Mouse (Mus musculus) spleen, adult 2 months (tissue): ENCODE measurements around the gene Papss2. TPM values are rescaled to one million over a fixed set of nuclear protein-coding genes. Genes with fewer than 3 reads are reported as not detected.

ENCODE experiments used
- DNase-seq, 2 experiments: peaks; one replicate each; pipeline versions ENCODE4 v3.0.0 to v3.0.0-alpha.2; 2012 to 2021; ENCODE audit warnings: low spot score in 2 of 2, low read depth in 1 of 2
- H3K27ac ChIP-seq: fragments of 200-500 bp; 2 replicates; pipeline ENCODE4 v1.5.1; 2012; ENCODE audit warnings: low read length, inconsistent platforms; ENCODE audit not compliant: insufficient read depth
- H3K27me3 ChIP-seq: fragments of 200-500 bp; 2 replicates; pipeline ENCODE4 v1.6.1; 2012; ENCODE audit warnings: mild to moderate bottlenecking, moderate library complexity, low read length, inconsistent platforms; ENCODE audit not compliant: control insufficient read depth, insufficient read depth
- H3K36me3 ChIP-seq: fragments of 200-500 bp; 2 replicates; pipeline ENCODE4 v1.6.1; 2012; ENCODE audit warnings: mild to moderate bottlenecking, low read length, inconsistent platforms; ENCODE audit not compliant: control insufficient read depth, insufficient read depth
- H3K4me1 ChIP-seq: fragments of 200-500 bp; 2 replicates; pipeline ENCODE4 v1.6.1; 2011; ENCODE audit warnings: inconsistent platforms; ENCODE audit not compliant: control insufficient read depth, insufficient read depth, insufficient read length
- H3K4me3 ChIP-seq: fragments of 200-500 bp; 2 replicates; pipeline ENCODE4 v1.5.1; 2011; ENCODE audit warnings: mild to moderate bottlenecking, inconsistent platforms; ENCODE audit not compliant: insufficient read depth, insufficient read length; ENCODE audit errors: extremely low read depth
- CTCF ChIP-seq: fragments of 200-500 bp; IDR thresholded peaks from 2 replicates; pipeline ENCODE4 v1.5.1; 2011; ENCODE audit warnings: mild to moderate bottlenecking, inconsistent platforms; ENCODE audit not compliant: insufficient read depth, insufficient read length, insufficient replicate concordance; ENCODE audit errors: extremely low read depth
- POLR2A ChIP-seq: fragments of 200-500 bp; IDR thresholded peaks from 2 replicates; pipeline ENCODE4 v1.6.1; 2011; ENCODE audit warnings: low read depth, low read length, inconsistent platforms
- WGBS: fragments of 180-500 bp; shearing (Covaris S2); methylation state at CpG from one replicate; pipeline ENCODE4 v1.1.7; 2018; 5-methylcytosine and 5-hydroxymethylcytosine counted together
- polyA plus RNA-seq: library from polyadenylated mRNA; depleted of rRNA; stranded (reverse); fragments of >200 nt; gene quantifications from 2 replicates; pipeline ENCODE4 v1.2.3, GENCODE M21; 2012

Papss2 gene
- polyA plus RNA-seq, 1 experiment = 1.8 TPM

DNA sequence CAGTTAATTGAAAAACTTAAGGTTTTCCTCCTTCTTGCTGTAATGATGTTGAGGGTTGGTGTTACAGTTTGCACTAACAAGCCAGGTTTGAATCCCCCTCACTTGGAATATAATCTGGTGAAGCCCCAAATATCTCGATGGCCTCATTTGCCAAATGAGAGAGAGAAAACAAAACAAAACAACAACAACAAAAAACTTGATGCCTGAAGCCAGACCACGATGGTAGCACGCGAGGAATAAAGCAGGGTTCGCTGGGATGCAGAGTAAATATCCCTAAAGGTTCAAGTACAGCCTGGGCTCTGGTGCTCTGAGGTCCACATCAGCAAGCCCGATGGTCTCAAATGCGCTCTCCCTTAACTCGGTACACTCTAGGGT lies 472 bp upstream of the Papss2 start:
- 36% methylated on average over 8 of the region's 8 CpGs for WGBS
- no peak for DNase-seq
- Histone ChIP-seq H3K36me3 (no peaks in the 10 kb centered on the region), H3K27ac (no peak overlapping the region), H3K4me1 (peaks cover 2% of the 10 kb centered on the region; the same call in 1 of the 2 replicates), H3K27me3 (peaks cover 10% of the 10 kb centered on the region), H3K4me3 (peak overlapping the region; percentile 57)
- TF ChIP-seq POLR2A (no peak), CTCF (no peak)

DNA sequence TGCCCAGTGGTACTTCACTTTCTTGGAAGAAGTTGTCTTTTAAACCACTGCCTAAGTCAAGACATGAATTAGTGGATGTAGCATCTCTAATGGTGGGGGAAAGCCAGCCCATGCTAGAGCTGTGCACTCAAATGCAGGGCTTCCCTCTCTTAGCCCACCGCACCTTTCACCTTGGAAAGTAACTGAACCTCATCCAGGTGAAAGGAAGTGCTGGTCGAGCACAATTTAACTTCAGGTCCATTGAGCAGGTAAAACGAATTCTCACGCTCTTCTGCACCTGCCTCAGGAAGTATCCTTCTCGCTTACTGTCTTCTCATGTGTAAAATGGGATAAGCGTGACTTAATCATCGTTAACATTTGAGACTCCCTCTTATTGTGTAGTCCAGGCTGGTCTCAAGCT lies 3.4 kb downstream of the Papss2 start:
- H3K4me1 ChIP-seq = peaks cover 2% of the 10 kb centered on the region; the same call in 1 of the 2 replicates
- peaks cover 10% of the 10 kb centered on the region for H3K27me3 ChIP-seq
- 88% methylated on average over 7 of the region's 7 CpGs for WGBS
- no peaks in the 10 kb centered on the region for H3K36me3 ChIP-seq
- TF ChIP-seq POLR2A (no peak), CTCF (no peak)
- DNase-seq = no peak
- no peak overlapping the region for H3K27ac ChIP-seq
- H3K4me3 ChIP-seq = no peak overlapping the region

DNA sequence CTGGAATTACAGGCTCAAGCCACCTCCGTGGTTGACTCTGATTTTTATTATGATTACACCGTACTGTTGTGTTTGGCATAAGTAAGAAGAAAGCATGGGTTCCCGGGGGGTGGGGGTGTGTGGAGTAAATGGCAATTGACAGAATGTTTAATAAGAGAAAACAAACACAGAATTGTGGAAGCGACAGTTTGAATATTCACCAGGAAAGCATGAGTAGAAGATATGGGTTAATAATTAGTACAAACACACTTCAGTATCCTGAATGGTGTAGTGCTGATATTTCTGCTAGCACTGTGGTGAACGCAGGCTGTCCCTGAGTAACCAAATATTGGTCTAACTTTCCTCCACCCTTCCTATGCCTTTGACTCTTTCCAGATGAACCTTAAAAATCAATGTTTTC lies 3.8 kb downstream of the Papss2 start:
- H3K36me3 ChIP-seq = no peaks in the 10 kb centered on the region
- H3K4me1 ChIP-seq = peaks cover 2% of the 10 kb centered on the region; the same call in 1 of the 2 replicates
- TF ChIP-seq CTCF (no peak), POLR2A (no peak)
- WGBS = 83% methylated on average over 5 of the region's 5 CpGs
- no peak overlapping the region for H3K27ac ChIP-seq
- peaks cover 10% of the 10 kb centered on the region for H3K27me3 ChIP-seq
- no peak for DNase-seq
- no peak overlapping the region for H3K4me3 ChIP-seq

DNA sequence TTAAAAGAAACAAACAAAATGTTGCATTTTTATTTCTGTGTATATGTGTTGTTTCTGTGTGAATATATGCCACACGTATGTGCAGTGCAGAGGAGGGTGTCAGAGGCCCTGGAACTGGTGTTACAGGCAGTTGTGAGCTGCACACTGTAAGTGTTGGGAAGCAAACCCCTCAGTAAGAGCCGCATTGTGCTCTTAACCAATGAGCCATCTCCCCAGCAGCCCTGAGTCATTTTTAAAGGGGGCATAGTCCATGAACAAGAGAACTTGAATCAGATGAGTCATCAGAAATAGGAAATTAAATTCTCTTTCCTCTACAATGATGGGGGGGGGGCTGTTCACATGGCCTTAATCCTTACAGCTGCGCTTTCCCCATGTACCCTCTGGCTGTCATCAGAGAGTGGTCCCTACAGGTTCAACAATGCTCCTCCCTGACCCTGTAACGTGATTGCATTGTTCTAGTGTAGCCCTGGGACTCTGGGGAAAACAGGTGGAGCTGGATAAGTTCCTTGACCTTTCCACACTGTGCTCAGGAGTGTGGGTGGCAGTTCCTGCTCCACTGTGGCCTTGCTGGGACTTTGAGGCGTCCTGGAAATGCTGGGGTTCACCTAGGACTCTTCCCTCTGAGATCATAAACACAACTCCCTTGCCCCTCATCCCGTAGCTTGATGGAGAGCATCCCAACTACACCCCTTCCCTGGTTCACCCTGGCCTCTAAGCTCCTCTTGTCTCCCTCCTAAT lies 5.6 kb downstream of the Papss2 start:
- TF ChIP-seq CTCF (no peak), POLR2A (no peak)
- no peak for DNase-seq
- 84% methylated on average over 6 of the region's 6 CpGs for WGBS

DNA sequence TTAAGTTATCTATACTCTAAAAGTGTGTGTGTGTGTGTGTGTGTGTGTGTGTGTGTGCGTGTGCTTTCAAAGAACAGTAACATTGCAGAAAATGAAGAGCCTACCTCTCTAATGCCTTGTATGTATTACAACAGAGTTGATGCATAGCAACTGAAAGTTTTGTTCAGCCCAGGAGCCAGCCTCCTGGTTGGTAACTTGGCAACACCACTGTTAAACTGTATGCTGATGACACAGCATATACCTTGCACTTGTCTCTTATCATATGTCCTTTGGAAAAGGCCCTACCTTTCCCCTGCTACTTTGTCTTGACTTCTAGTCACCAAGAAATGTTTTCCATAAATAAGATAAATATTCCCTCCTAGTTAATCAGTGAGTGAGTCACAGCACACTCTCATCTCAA lies 7.9 kb downstream of the Papss2 start:
- TF ChIP-seq CTCF (no peak), POLR2A (no peak)
- Histone ChIP-seq H3K4me1 (no peaks in the 10 kb centered on the region), H3K27me3 (no peaks in the 10 kb centered on the region), H3K36me3 (no peaks in the 10 kb centered on the region), H3K27ac (no peak overlapping the region), H3K4me3 (no peak overlapping the region)
- no peak for DNase-seq
- 88% methylated on average over 1 of the region's 1 CpGs for WGBS

More for the DNA sequence above, 5.6 kb downstream of the Papss2 start:
- Histone ChIP-seq H3K27me3 (no peaks in the 10 kb centered on the region), H3K4me1 (no peaks in the 10 kb centered on the region), H3K4me3 (no peak overlapping the region), H3K27ac (no peak overlapping the region), H3K36me3 (no peaks in the 10 kb centered on the region)

DNA sequence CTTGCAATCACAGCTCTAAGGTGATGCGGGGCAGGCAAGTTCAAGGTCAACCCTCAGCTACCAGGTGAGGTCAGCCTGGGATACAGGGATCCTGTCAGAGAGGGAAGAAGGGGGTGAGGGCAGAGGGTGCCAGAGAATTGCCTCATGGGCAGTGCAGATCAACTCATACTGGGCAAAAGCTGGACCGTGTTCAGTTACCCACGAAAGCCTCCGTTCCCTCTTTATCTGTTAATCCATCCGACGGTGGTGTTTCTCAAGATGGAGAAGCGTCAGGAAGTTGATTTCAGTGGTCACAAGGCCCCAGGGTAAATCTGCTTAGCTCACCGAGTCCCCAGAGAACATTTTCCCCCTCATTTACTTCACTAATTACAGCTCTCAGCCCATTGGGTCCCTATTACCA lies 8.5 kb downstream of the Papss2 start:
- Histone ChIP-seq H3K4me1 (no peaks in the 10 kb centered on the region), H3K36me3 (no peaks in the 10 kb centered on the region), H3K27me3 (no peaks in the 10 kb centered on the region), H3K27ac (no peak overlapping the region), H3K4me3 (no peak overlapping the region)
- TF ChIP-seq POLR2A (no peak), CTCF (no peak)
- no peak for DNase-seq
- 66% methylated on average over 8 of the region's 8 CpGs for WGBS

DNA sequence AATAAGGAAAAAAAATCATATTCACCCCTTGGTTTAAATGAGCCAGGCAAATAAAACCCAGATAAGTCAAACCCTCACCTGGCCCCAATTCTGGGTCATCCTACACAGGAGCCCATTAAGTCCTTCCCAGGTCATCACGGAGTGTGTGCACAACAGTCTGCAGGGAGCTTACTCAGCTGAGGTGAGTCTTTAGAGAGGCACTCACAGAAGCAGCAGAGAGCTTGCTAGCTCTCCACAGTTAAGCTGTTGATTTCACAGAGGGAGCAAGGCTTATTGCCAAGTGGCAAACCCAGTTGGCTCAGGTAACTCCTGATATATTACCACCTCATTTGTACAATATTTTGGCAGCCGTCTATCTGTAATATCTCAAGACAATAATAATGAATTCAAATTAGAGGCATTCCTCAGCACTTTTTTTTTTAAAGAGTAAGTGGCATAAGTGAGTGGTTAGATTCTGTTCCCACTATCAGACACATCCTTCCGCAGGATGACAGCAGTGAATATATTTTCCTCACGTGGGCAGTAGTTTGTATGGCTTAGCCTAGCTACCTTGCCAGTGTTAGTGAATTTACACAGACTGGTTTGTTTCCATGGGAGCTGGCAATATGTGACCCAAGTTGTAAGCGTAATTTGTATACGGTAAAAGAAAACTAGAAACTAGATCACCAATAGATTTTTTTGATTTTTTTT lies 9.1 kb downstream of the Papss2 start:
- Histone ChIP-seq H3K27me3 (no peaks in the 10 kb centered on the region), H3K36me3 (no peaks in the 10 kb centered on the region), H3K4me1 (no peaks in the 10 kb centered on the region), H3K27ac (no peak overlapping the region), H3K4me3 (no peak overlapping the region)
- DNase-seq = no peak
- WGBS = 83% methylated on average over 6 of the region's 6 CpGs
- TF ChIP-seq POLR2A (no peak), CTCF (no peak)
